Mouse (Mus musculus): ENCODE results near the gene Ccdc63. TPM values are rescaled to one million over a fixed set of nuclear protein-coding genes. Genes with fewer than 3 reads are reported as not detected.

The Ccdc63 gene
- polyA plus RNA-seq, 1 experiment from 2014 or later = not detected

DNA sequence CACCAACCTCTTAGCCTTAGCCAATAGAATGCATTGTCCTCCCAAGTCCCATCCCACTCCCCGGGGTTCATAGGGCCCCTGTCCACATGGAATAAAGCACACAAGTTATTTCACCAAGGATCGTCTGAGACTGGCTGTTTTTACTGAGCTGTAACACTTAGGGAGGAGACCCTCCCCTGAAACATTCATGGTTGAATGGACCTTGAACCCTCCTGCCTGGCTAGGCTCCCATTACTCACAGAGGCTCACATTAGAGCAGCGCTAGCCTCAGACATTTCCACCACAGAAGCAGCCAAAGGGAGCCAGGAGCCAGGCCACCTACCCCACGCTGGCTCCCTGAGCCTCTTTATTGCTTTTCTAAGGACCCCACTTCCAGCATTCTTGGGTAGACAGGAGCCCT, 63.4 kb downstream of the Ccdc63 start:
- Histone ChIP-seq H3K4me1 (replicated peaks; ENCODE audit: control insufficient read depth, insufficient read depth, low read length) (no peaks in the 10 kb centered on the region), H3K4me3 (ENCODE audit: low read depth, low read length) (no peak overlapping the region), H3K27me3 (ENCODE audit: control insufficient read depth, insufficient read depth, low read length) (no peaks in the 10 kb centered on the region), H3K36me3 (ENCODE audit: control insufficient read depth, insufficient read depth, low read length) (no peaks in the 10 kb centered on the region), H3K4me2 (replicated peaks; ENCODE audit: low read depth, low read length) (no peak overlapping the region), H3K9me3 (ENCODE audit: control insufficient read depth, low read length) (no peaks in the 10 kb centered on the region), H3K9ac (ENCODE audit: low read depth, low read length) (no peak overlapping the region), H3K27ac (ENCODE audit: low read depth, low read length) (no peak overlapping the region)
- DNase-seq (ENCODE audit: low spot score) (no peak), ATAC-seq (ENCODE audit: low FRiP score) (no peak)
- 86% methylated on average over 4 of the region's 4 CpGs for WGBS

DNA sequence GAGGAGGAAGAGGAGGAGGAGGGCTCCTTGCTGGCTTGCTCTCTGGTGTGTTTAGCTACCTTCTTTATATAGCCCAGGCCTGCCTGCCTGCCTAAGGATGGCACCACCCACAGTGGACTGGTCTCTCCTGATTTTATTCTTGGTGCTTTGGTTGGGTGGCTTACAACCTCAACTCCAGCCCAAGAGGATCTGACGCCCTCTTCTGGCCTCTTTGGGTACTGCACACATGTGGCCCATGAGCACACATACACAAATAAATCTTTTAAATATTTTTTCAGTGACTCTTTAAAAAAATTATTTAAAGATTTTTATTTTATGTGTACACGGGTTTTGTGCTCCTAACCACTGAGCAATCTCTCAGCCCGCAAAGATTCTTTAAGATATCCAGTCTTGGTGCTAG, 64.9 kb downstream of the Ccdc63 start:
- WGBS = 46% methylated on average over 3 of the region's 3 CpGs
- H3K27ac ChIP-seq (ENCODE audit: low read depth, low read length) = no peak overlapping the region

DNA sequence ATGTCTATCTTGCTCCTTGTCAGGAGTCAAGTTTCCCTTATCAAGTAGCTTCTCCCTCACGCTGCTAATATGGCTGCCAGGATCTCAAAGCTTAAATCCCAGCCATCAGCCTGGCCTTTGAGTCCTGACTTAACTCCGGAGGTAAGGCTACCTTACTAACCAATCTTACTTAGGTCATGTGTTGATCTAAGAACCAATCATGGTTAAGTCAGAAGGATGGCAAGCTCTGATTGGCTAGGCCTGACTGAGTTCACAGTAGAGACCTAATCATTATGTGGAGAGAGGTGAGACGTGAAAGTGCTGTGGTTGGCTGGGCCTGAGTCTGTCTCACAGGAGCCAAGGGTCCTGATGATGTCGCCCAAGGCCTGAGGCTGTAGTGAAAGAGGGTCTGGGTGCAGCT, 68.6 kb downstream of the Ccdc63 start:
- Histone ChIP-seq H3K36me3 (ENCODE audit: control insufficient read depth, insufficient read depth, low read length) (no peaks in the 10 kb centered on the region), H3K9ac (ENCODE audit: low read depth, low read length) (no peak overlapping the region), H3K4me1 (replicated peaks; ENCODE audit: control insufficient read depth, insufficient read depth, low read length) (no peaks in the 10 kb centered on the region), H3K4me3 (ENCODE audit: low read depth, low read length) (no peak overlapping the region), H3K9me3 (ENCODE audit: control insufficient read depth, low read length) (no peaks in the 10 kb centered on the region), H3K4me2 (replicated peaks; ENCODE audit: low read depth, low read length) (no peak overlapping the region), H3K27ac (ENCODE audit: low read depth, low read length) (no peak overlapping the region), H3K27me3 (ENCODE audit: control insufficient read depth, insufficient read depth, low read length) (no peaks in the 10 kb centered on the region)
- no peak for ATAC-seq (ENCODE audit: low FRiP score)
- 79% methylated on average over 4 of the region's 4 CpGs for WGBS
- no peak for DNase-seq (ENCODE audit: low spot score)

More for the DNA sequence above, 64.9 kb downstream of the Ccdc63 start:
- Histone ChIP-seq H3K4me3 (ENCODE audit: low read depth, low read length) (no peak overlapping the region), H3K27me3 (ENCODE audit: control insufficient read depth, insufficient read depth, low read length) (no peaks in the 10 kb centered on the region), H3K4me1 (replicated peaks; ENCODE audit: control insufficient read depth, insufficient read depth, low read length) (no peaks in the 10 kb centered on the region), H3K4me2 (replicated peaks; ENCODE audit: low read depth, low read length) (no peak overlapping the region), H3K9ac (ENCODE audit: low read depth, low read length) (no peak overlapping the region), H3K9me3 (ENCODE audit: control insufficient read depth, low read length) (no peaks in the 10 kb centered on the region), H3K36me3 (ENCODE audit: control insufficient read depth, insufficient read depth, low read length) (no peaks in the 10 kb centered on the region)
- ATAC-seq (ENCODE audit: low FRiP score) (no peak), DNase-seq (ENCODE audit: low spot score) (no peak)

DNA sequence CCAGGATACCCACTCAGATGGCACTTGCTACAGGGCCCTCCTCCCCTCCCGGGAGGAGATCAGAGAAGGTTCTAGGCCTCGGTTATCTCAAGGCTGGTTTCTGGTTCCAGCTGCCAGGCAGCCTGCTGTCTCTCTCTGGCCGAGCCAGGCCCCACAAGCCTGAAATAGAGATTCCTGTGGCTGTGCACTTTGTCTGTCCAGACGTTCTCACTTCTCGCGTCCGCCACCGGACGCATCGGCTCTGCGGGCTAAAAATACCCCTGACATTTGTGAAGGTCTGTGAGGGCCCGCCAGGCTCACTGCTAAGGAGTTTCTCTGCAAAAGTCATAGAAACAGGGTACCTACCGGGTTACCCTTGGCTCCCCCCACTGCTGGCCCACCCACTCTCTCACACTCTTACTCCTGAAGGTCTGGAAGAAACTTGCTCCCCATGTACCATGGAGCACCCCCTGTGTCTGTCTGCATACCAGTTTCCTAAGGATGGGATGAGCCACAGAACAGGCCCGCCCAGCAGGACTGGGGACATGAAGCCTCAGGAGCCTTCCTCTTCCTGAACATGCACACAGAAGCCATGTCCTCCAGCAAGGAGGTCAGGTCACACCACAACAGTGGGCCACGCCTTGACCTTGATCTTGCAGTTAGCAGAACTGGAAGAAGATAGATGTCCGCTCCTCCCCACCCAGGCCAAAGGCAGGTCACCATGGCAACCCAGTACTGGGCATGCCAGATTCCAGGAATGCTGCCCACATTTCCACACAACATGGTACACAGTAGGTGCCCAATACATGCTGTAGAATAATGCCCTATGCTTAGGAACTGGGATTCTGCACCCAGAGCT, 69.4 kb downstream of the Ccdc63 start:
- Histone ChIP-seq H3K36me3 (ENCODE audit: control insufficient read depth, insufficient read depth, low read length) (no peaks in the 10 kb centered on the region), H3K27me3 (ENCODE audit: control insufficient read depth, insufficient read depth, low read length) (no peaks in the 10 kb centered on the region), H3K4me3 (ENCODE audit: low read depth, low read length) (no peak overlapping the region), H3K27ac (ENCODE audit: low read depth, low read length) (no peak overlapping the region), H3K9me3 (ENCODE audit: control insufficient read depth, low read length) (no peaks in the 10 kb centered on the region), H3K4me1 (replicated peaks; ENCODE audit: control insufficient read depth, insufficient read depth, low read length) (no peaks in the 10 kb centered on the region), H3K4me2 (replicated peaks; ENCODE audit: low read depth, low read length) (no peak overlapping the region), H3K9ac (ENCODE audit: low read depth, low read length) (no peak overlapping the region)
- ATAC-seq (ENCODE audit: low FRiP score) (no peak), DNase-seq (ENCODE audit: low spot score) (no peak)
- whole genome bisulfite sequencing = 88% methylated on average over 16 of the region's 16 CpGs

DNA sequence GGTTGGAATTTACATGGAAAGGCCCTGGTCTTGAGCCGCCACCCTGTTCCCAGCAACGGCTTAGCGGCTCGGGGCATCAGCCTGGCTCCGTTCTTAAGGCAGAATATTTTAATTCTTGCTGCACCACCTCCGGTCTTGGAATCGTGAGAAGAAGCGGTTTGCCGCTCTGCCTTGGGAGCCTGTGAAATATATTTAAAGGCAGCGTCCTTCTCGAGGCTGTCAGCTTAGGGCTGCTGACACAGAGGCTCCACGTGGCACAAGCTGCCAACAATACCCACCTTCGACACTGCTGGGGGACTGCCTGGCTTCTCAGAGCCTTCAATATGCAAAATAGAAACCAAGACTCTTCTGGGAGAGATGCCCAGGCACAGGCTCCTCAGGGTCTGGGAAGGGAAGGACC, 72.1 kb downstream of the Ccdc63 start:
- no peaks in the 10 kb centered on the region for H3K36me3 ChIP-seq (ENCODE audit: control insufficient read depth, insufficient read depth, low read length)
- no peak overlapping the region for H3K4me2 ChIP-seq (replicated peaks; ENCODE audit: low read depth, low read length)
- H3K27me3 ChIP-seq (ENCODE audit: control insufficient read depth, insufficient read depth, low read length) = no peaks in the 10 kb centered on the region
- no peak overlapping the region for H3K27ac ChIP-seq (ENCODE audit: low read depth, low read length)
- no peak for DNase-seq (ENCODE audit: low spot score)
- H3K9me3 ChIP-seq (ENCODE audit: control insufficient read depth, low read length) = no peaks in the 10 kb centered on the region
- H3K9ac ChIP-seq (ENCODE audit: low read depth, low read length) = no peak overlapping the region
- no peaks in the 10 kb centered on the region for H3K4me1 ChIP-seq (replicated peaks; ENCODE audit: control insufficient read depth, insufficient read depth, low read length)
- no peak overlapping the region for H3K4me3 ChIP-seq (ENCODE audit: low read depth, low read length)
- no peak for ATAC-seq (ENCODE audit: low FRiP score)
- 76% methylated on average over 13 of the region's 13 CpGs for WGBS

DNA sequence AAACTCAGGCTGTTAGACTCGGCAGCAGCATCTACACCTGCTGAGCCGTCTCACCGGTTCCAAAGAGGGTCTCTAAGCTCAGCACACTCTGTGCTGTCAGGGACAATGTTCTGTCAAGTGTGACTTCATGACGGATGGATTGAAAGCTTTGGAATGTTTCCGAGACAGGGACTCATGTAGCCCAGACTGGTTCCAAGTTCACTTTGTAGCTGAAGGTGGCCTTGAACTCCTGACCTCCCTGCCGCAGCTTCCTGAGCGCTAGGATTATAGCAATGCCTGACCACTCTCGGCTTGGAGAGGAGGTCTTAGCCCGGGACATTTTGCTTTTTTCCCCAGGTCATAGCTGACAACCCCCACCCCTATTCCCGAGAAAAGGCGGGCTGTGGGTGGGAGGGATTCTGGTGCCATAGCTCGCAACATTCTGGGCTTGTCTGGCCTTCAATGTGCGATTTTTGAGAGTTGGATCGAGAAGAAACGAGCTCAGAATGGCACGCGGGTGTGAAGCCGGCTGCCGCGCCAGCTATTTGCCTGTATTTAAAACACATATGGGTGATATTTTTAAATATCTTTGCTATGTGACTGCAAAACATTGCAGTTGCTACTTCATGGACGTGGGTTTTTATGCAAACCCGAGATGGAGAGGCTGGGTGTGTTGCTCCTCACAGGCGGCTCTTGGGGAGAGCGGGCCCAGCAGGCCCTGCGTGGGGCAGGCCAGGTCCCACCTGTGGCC, 77.3 kb downstream of the Ccdc63 start:
- DNase-seq (ENCODE audit: low spot score) = no peak
- Histone ChIP-seq H3K9me3 (ENCODE audit: control insufficient read depth, low read length) (no peaks in the 10 kb centered on the region), H3K27ac (ENCODE audit: low read depth, low read length) (no peak overlapping the region), H3K4me1 (replicated peaks; ENCODE audit: control insufficient read depth, insufficient read depth, low read length) (0 out of 2 replicates have a peak, but pooled peaks cover 2% of the 10 kb centered on the region), H3K27me3 (ENCODE audit: control insufficient read depth, insufficient read depth, low read length) (no peaks in the 10 kb centered on the region), H3K4me2 (replicated peaks; ENCODE audit: low read depth, low read length) (no peak overlapping the region), H3K36me3 (ENCODE audit: control insufficient read depth, insufficient read depth, low read length) (no peaks in the 10 kb centered on the region), H3K9ac (ENCODE audit: low read depth, low read length) (no peak overlapping the region), H3K4me3 (ENCODE audit: low read depth, low read length) (no peak overlapping the region)
- 80% methylated on average over 25 of the region's 25 CpGs for WGBS
- no peak for ATAC-seq (ENCODE audit: low FRiP score)

DNA sequence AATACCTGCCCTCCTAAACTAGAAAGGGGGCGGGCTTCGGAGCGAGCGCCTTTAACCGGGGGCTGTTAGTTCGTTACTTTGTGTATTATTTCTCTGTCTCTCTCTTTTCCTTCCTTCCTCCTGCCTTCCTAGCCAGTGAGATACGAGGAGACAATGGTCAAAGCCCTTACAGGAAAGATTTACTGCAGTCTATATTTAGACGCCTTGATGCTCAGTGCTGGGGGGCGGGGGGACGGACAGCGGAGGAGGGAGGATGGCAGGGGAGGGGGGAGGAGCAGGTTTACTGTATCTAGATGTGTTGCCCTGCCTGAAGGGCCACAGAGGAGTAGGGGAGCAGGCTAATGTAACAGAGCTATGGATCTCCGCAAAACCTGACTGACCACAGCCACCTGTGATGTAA, 78.1 kb downstream of the Ccdc63 start:
- Histone ChIP-seq H3K4me1 (replicated peaks; ENCODE audit: control insufficient read depth, insufficient read depth, low read length) (0 out of 2 replicates have a peak, but pooled peaks cover 2% of the 10 kb centered on the region), H3K4me3 (ENCODE audit: low read depth, low read length) (no peak overlapping the region), H3K27me3 (ENCODE audit: control insufficient read depth, insufficient read depth, low read length) (no peaks in the 10 kb centered on the region), H3K27ac (ENCODE audit: low read depth, low read length) (no peak overlapping the region), H3K9ac (ENCODE audit: low read depth, low read length) (no peak overlapping the region), H3K9me3 (ENCODE audit: control insufficient read depth, low read length) (peaks cover 1% of the 10 kb centered on the region; the same call in 1 of the 2 replicates), H3K36me3 (ENCODE audit: control insufficient read depth, insufficient read depth, low read length) (no peaks in the 10 kb centered on the region), H3K4me2 (replicated peaks; ENCODE audit: low read depth, low read length) (no peak overlapping the region)
- 35% methylated on average over 12 of the region's 12 CpGs for WGBS
- ATAC-seq (ENCODE audit: low FRiP score) (no peak), DNase-seq (ENCODE audit: low spot score) (no peak)

DNA sequence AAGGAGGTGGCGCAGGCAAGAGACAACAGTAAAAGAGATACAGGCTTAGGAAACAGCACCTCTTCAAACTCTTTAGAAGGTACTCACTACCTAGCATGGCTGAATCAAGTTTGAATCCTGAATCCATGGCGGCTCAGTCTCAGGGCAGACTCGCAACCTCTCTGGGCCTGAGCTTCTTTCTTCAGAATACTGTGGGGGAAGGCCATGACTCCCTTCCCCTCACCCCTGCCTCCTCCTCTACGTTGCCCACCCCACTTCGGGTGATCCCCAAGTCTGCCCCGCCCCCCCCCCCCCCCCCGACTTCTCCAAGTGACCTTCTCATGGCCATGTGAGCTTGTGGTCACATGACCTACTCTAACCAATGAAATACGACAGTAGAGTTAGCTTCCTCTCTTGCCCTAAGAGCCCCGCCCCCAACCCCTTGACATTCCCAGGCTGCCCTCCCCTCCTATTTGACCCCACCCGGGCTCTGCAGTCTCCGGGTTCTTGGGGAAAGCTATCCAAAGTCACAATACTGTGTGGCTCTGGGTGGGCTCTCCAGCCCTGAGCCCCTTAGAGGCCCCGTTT, 79.8 kb downstream of the Ccdc63 start:
- no peak overlapping the region for H3K9ac ChIP-seq (ENCODE audit: low read depth, low read length)
- ATAC-seq (ENCODE audit: low FRiP score) = peak; percentile 22; the same call in 1 of the 2 replicates
- DNase-seq (ENCODE audit: low spot score) = peak; percentile 54
- H3K4me3 ChIP-seq (ENCODE audit: low read depth, low read length) = no peak overlapping the region
- H3K27ac ChIP-seq (ENCODE audit: low read depth, low read length) = no peak overlapping the region
- H3K36me3 ChIP-seq (ENCODE audit: control insufficient read depth, insufficient read depth, low read length) = no peaks in the 10 kb centered on the region
- no peak overlapping the region; the same call in 1 of the 2 replicates for H3K4me2 ChIP-seq (replicated peaks; ENCODE audit: low read depth, low read length)
- H3K9me3 ChIP-seq (ENCODE audit: control insufficient read depth, low read length) = peaks cover 3% of the 10 kb centered on the region; the same call in 1 of the 2 replicates
- 20% methylated on average over 10 of the region's 12 CpGs for WGBS
- 0 out of 2 replicates have a peak, but pooled peaks cover 2% of the 10 kb centered on the region for H3K4me1 ChIP-seq (replicated peaks; ENCODE audit: control insufficient read depth, insufficient read depth, low read length)
- no peaks in the 10 kb centered on the region for H3K27me3 ChIP-seq (ENCODE audit: control insufficient read depth, insufficient read depth, low read length)

Measured in hindbrain, embryonic 11.5 days (tissue).